Mouse (Mus musculus): ENCODE results near the gene Vmn2r66. TPM values are rescaled to one million over a fixed set of nuclear protein-coding genes. Genes with fewer than 3 reads are reported as not detected.

Vmn2r66 gene
- polyA plus RNA-seq (2014; fragmentation: Nextera tagmentation; extraction: Ambion mirVana): not detected in 2 replicates

- 91% methylated on average over 1 of the region's 1 CpGs for WGBS
- Histone ChIP-seq H3K27me3 (ENCODE audit: control insufficient read depth, insufficient read depth, low read length) (no peaks in the 10 kb centered on the region), H3K36me3 (ENCODE audit: control insufficient read depth, insufficient read depth, low read length) (no peaks in the 10 kb centered on the region), H3K9ac (ENCODE audit: low read length) (no peak within 1 kb of the TSS), H3K4me3 (ENCODE audit: low read depth, low read length) (no peak within 1 kb of the TSS), H3K27ac (ENCODE audit: low read depth, low read length) (no peak within 1 kb of the TSS), H3K4me1 (replicated peaks; ENCODE audit: control insufficient read depth, insufficient read depth, low read length) (no peaks in the 10 kb centered on the region), H3K9me3 (ENCODE audit: control insufficient read depth, low read length) (no peaks in the 10 kb centered on the region), H3K4me2 (ENCODE audit: low read depth, low read length, severe bottlenecking) (no peak within 1 kb of the TSS)
- DNase-seq (ENCODE audit: low spot score) (no peak), ATAC-seq (replicated peaks; ENCODE audit: low FRiP score) (no peak)
Observed at GRCm38 (mm10) chr7:85012168-85012567, at the start of gene Vmn2r66. Gene Vmn2r66 (minus strand): TSS chr7:85012268.

- DNase-seq (ENCODE audit: low spot score): no peak
- Histone ChIP-seq H3K4me2 (ENCODE audit: low read depth, low read length, severe bottlenecking) (no peak overlapping the region), H3K9me3 (ENCODE audit: control insufficient read depth, low read length) (no peaks in the 10 kb centered on the region; the same call in 1 of the 2 replicates), H3K27me3 (ENCODE audit: control insufficient read depth, insufficient read depth, low read length) (no peaks in the 10 kb centered on the region), H3K36me3 (ENCODE audit: control insufficient read depth, insufficient read depth, low read length) (no peaks in the 10 kb centered on the region), H3K27ac (ENCODE audit: low read depth, low read length) (no peak overlapping the region), H3K4me3 (ENCODE audit: low read depth, low read length) (no peak overlapping the region), H3K4me1 (replicated peaks; ENCODE audit: control insufficient read depth, insufficient read depth, low read length) (no peaks in the 10 kb centered on the region), H3K9ac (ENCODE audit: low read length) (no peak overlapping the region)
- WGBS: 79% methylated on average over 2 of the region's 2 CpGs
- ATAC-seq (replicated peaks; ENCODE audit: low FRiP score): no peak
Observed at GRCm38 (mm10) chr7:84996694-84997093, 15.4 kb downstream of the Vmn2r66 start.

- H3K9me3 ChIP-seq (ENCODE audit: control insufficient read depth, low read length): no peaks in the 10 kb centered on the region
- DNase-seq (ENCODE audit: low spot score) (no peak), ATAC-seq (replicated peaks; ENCODE audit: low FRiP score) (no peak)
- H3K27me3 ChIP-seq (ENCODE audit: control insufficient read depth, insufficient read depth, low read length): no peaks in the 10 kb centered on the region
- no peak within 1 kb of the TSS for H3K4me3 ChIP-seq (ENCODE audit: low read depth, low read length)
- H3K9ac ChIP-seq (ENCODE audit: low read length): no peak within 1 kb of the TSS
- H3K4me1 ChIP-seq (replicated peaks; ENCODE audit: control insufficient read depth, insufficient read depth, low read length): no peaks in the 10 kb centered on the region
- H3K4me2 ChIP-seq (ENCODE audit: low read depth, low read length, severe bottlenecking): no peak within 1 kb of the TSS
- 64% methylated on average over 1 of the region's 1 CpGs for WGBS
- H3K27ac ChIP-seq (ENCODE audit: low read depth, low read length): no peak within 1 kb of the TSS
- H3K36me3 ChIP-seq (ENCODE audit: control insufficient read depth, insufficient read depth, low read length): no peaks in the 10 kb centered on the region
Observed at GRCm38 (mm10) chr7:84964015-84964414, 48.1 kb downstream of the Vmn2r66 start, which contains the start of gene Vmn2r65. Gene Vmn2r65 (minus strand): TSS chr7:84964115.

Other genes starting within 250 kb of the Vmn2r66 start
- gene Olfr291, start 158.7 kb downstream of the Vmn2r66 start, polyA plus RNA-seq (2014; fragmentation: Nextera tagmentation; extraction: Ambion mirVana): not detected in 2 replicates
- gene Vmn2r65, start 48.2 kb downstream of the Vmn2r66 start, polyA plus RNA-seq (2014; fragmentation: Nextera tagmentation; extraction: Ambion mirVana): not detected in 2 replicates
- not detected in 2 replicates for gene Vmn2r67, start 143.7 kb upstream of the Vmn2r66 start, polyA plus RNA-seq (2014; fragmentation: Nextera tagmentation; extraction: Ambion mirVana)
- not detected in 2 replicates for gene Vmn2r68, start 225.5 kb upstream of the Vmn2r66 start, polyA plus RNA-seq (2014; fragmentation: Nextera tagmentation; extraction: Ambion mirVana)

Measured in forebrain, embryonic 11.5 days (tissue).